Mouse (Mus musculus) hindbrain, embryonic 11.5 days (tissue): ENCODE measurements around the gene Gm4131. TPM values are rescaled to one million over a fixed set of nuclear protein-coding genes. Genes with fewer than 3 reads are reported as not detected.

Source experiments
- ATAC-seq: fragments of 200-750 bp; cut with Nextera tagmentation; 2 replicates; pipeline ENCODE4 v1.8.0; 2017; ENCODE audit warnings: mild to moderate bottlenecking, moderate TSS enrichment, moderate library complexity; ENCODE audit not compliant: low FRiP score
- DNase-seq: peaks from one replicate; pipeline ENCODE4 v3.0.0-alpha.2; 2015; ENCODE audit warnings: low spot score
- H3K27ac ChIP-seq: fragments of 300-500 bp; sonication (generic); 2 replicates; pipeline ENCODE4 v1.5.1; 2014; ENCODE audit warnings: mild to moderate bottlenecking, low read depth, low read length
- H3K27me3 ChIP-seq: fragments of 300-500 bp; sonication (generic); 2 replicates; pipeline ENCODE4 v1.6.1; 2014; ENCODE audit warnings: mild to moderate bottlenecking, low read length, moderate library complexity, mixed read lengths; ENCODE audit not compliant: control insufficient read depth, insufficient read depth
- H3K36me3 ChIP-seq: fragments of 300-500 bp; sonication (generic); 2 replicates; pipeline ENCODE4 v1.6.1; 2014; ENCODE audit warnings: mild to moderate bottlenecking, low read length, moderate library complexity, mixed read lengths; ENCODE audit not compliant: control insufficient read depth, insufficient read depth
- H3K4me1 ChIP-seq: fragments of 300-500 bp; sonication (generic); replicated peaks from 2 replicates; pipeline ENCODE4 v1.6.1; 2014; ENCODE audit warnings: low read length, mixed read lengths; ENCODE audit not compliant: control insufficient read depth, insufficient read depth
- H3K4me2 ChIP-seq: fragments of 300-500 bp; sonication (generic); replicated peaks from 2 replicates; pipeline ENCODE4 v1.6.1; 2014; ENCODE audit warnings: mild to moderate bottlenecking, low read depth, low read length
- H3K4me3 ChIP-seq: fragments of 300-500 bp; sonication (generic); 2 replicates; pipeline ENCODE4 v1.5.1; 2014; ENCODE audit warnings: low read depth, low read length
- H3K9ac ChIP-seq: fragments of 300-500 bp; sonication (generic); 2 replicates; pipeline ENCODE4 v1.6.1; 2014; ENCODE audit warnings: low read depth, low read length
- H3K9me3 ChIP-seq: fragments of 300-500 bp; sonication (generic); 2 replicates; pipeline ENCODE4 v1.6.1; 2016; ENCODE audit warnings: low read length; ENCODE audit not compliant: control insufficient read depth
- WGBS: fragments of 180-500 bp; shearing (Covaris S2); extraction: QIAGEN DNeasy Blood & Tissue Kit; methylation state at CpG from one replicate; pipeline ENCODE4 v1.1.7; 2014; 5-methylcytosine and 5-hydroxymethylcytosine counted together
- polyA plus RNA-seq: library from polyadenylated mRNA; unstranded; fragments of >200 nt; fragmentation: Nextera tagmentation; extraction: Ambion mirVana; gene quantifications from 2 replicates; pipeline ENCODE4 v1.2.1, GENCODE M21; 2014

Gm4131 gene
- polyA plus RNA-seq, 1 experiment from 2014 or later, result not detected

- DNase-seq, result no peak
- ATAC-seq, result no peak
- Histone ChIP-seq H3K4me1 (no peaks in the 10 kb centered on the region), H3K36me3 (no peaks in the 10 kb centered on the region), H3K9ac (no peak overlapping the region), H3K4me2 (no peak overlapping the region), H3K27ac (no peak overlapping the region), H3K4me3 (no peak overlapping the region), H3K9me3 (no peaks in the 10 kb centered on the region), H3K27me3 (no peaks in the 10 kb centered on the region)
- 85% methylated on average over 5 of the region's 5 CpGs for WGBS
Observed at GRCm38 (mm10) chr14:62493456-62493855, 73.3 kb downstream of the Gm4131 start.

DNA sequence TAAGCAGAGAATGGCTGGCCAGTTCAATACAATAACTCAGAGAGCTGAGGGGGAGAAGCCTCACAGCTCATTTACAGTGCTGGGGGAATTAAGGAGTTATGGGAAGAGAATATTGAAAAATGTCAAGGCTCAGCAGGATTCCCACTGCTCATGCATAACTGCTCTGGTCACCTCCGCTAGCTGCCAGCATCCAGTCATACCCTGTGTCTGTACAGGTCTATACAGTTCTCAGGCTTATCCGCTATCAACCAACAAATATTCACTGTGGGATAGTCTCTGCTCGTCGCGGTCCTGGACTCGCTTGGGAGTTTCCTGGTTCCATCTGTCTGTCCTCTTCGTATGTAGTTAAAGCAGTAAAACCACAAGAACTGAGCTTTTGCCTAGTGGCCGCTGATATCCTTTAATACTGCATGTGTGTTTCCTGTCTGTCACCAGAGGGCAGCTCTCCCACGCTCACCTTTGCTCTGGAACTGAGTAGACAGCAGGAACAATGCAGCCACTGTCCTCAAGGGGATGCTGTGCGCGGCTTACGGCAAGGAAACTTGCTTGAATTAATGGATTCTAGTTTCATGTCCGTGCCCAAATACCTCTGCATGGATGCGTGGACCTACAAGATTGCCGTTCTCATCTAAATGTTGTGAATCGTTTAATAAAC, 74.4 kb downstream of the Gm4131 start:
- no peaks in the 10 kb centered on the region for H3K9me3 ChIP-seq
- DNase-seq (peak; percentile 81), ATAC-seq (no peak)
- H3K27ac ChIP-seq, result no peak overlapping the region
- no peak overlapping the region for H3K9ac ChIP-seq
- H3K4me1 ChIP-seq, result no peaks in the 10 kb centered on the region
- H3K4me2 ChIP-seq, result no peak overlapping the region
- no peaks in the 10 kb centered on the region for H3K27me3 ChIP-seq
- WGBS, result 43% methylated on average over 16 of the region's 16 CpGs
- no peak overlapping the region for H3K4me3 ChIP-seq
- no peaks in the 10 kb centered on the region for H3K36me3 ChIP-seq

- no peaks in the 10 kb centered on the region for H3K36me3 ChIP-seq
- ATAC-seq (no peak), DNase-seq (no peak)
- no peaks in the 10 kb centered on the region for H3K9me3 ChIP-seq
- no peak overlapping the region for H3K9ac ChIP-seq
- no peaks in the 10 kb centered on the region for H3K4me1 ChIP-seq
- 91% methylated on average over 7 of the region's 7 CpGs for WGBS
- no peak overlapping the region for H3K4me3 ChIP-seq
- no peak overlapping the region for H3K4me2 ChIP-seq
- no peak overlapping the region for H3K27ac ChIP-seq
- no peaks in the 10 kb centered on the region for H3K27me3 ChIP-seq
Observed at GRCm38 (mm10) chr14:62488270-62488669, 78.5 kb downstream of the Gm4131 start.

DNA sequence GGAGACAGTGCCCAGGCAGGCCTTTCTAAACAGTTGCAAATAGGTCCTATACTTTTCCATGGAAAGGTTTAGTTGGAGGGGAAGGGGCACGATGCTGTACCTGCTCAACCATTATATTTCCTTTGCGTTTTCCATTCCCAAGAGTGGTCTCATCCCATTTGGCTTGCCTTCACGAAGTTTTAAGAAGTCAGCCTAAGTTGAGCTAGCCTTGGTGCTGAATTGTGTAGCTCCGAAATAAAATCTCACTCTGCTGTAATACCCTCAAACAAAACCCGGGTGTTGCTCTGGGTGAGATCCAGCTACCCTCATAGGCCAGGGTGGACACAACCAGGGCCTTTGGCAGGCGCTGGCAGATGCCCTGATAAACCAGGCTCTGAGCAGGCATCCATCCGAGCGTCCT, 85.3 kb downstream of the Gm4131 start:
- Histone ChIP-seq H3K27me3 (no peaks in the 10 kb centered on the region), H3K36me3 (no peaks in the 10 kb centered on the region), H3K4me2 (no peak overlapping the region), H3K9me3 (no peaks in the 10 kb centered on the region), H3K4me1 (no peaks in the 10 kb centered on the region), H3K4me3 (no peak overlapping the region), H3K27ac (no peak overlapping the region), H3K9ac (no peak overlapping the region)
- 53% methylated on average over 8 of the region's 8 CpGs for WGBS
- no peak for ATAC-seq
- no peak for DNase-seq

GRCm38 (mm10) chr14:62479395-62479794, 87.3 kb downstream of the Gm4131 start:
- Histone ChIP-seq H3K4me2 (no peak overlapping the region), H3K9ac (no peak overlapping the region), H3K4me1 (no peaks in the 10 kb centered on the region), H3K36me3 (no peaks in the 10 kb centered on the region), H3K4me3 (no peak overlapping the region), H3K27me3 (no peaks in the 10 kb centered on the region), H3K27ac (no peak overlapping the region), H3K9me3 (no peaks in the 10 kb centered on the region)
- WGBS, result 56% methylated on average over 6 of the region's 6 CpGs
- ATAC-seq (no peak), DNase-seq (no peak)

GRCm38 (mm10) chr14:62474481-62474880, 92.2 kb downstream of the Gm4131 start:
- Histone ChIP-seq H3K27ac (no peak overlapping the region), H3K9me3 (no peaks in the 10 kb centered on the region), H3K9ac (no peak overlapping the region), H3K4me3 (no peak overlapping the region), H3K36me3 (no peaks in the 10 kb centered on the region), H3K4me2 (no peak overlapping the region), H3K27me3 (no peaks in the 10 kb centered on the region), H3K4me1 (no peaks in the 10 kb centered on the region)
- DNase-seq (no peak), ATAC-seq (no peak)
- WGBS, result 63% methylated on average over 1 of the region's 1 CpGs

GRCm38 (mm10) chr14:62472061-62472460, 94.7 kb downstream of the Gm4131 start:
- 79% methylated on average over 2 of the region's 2 CpGs for WGBS

GRCm38 (mm10) chr14:62468753-62469125, 98.0 kb downstream of the Gm4131 start:
- H3K9me3 ChIP-seq, result no peaks in the 10 kb centered on the region
- no peak overlapping the region for H3K4me2 ChIP-seq
- no peak overlapping the region for H3K9ac ChIP-seq
- WGBS, result 88% methylated on average over 5 of the region's 5 CpGs
- no peaks in the 10 kb centered on the region for H3K36me3 ChIP-seq
- no peak for ATAC-seq
- H3K27ac ChIP-seq, result no peak overlapping the region
- no peak overlapping the region for H3K4me3 ChIP-seq
- H3K27me3 ChIP-seq, result no peaks in the 10 kb centered on the region
- H3K4me1 ChIP-seq, result no peaks in the 10 kb centered on the region
- no peak for DNase-seq

More at GRCm38 (mm10) chr14:62472061-62472460, 94.7 kb downstream of the Gm4131 start:
- no peaks in the 10 kb centered on the region for H3K27me3 ChIP-seq
- no peaks in the 10 kb centered on the region for H3K9me3 ChIP-seq
- no peaks in the 10 kb centered on the region for H3K4me1 ChIP-seq
- ATAC-seq (no peak), DNase-seq (no peak)
- H3K4me3 ChIP-seq, result no peak overlapping the region
- H3K27ac ChIP-seq, result no peak overlapping the region
- H3K36me3 ChIP-seq, result no peaks in the 10 kb centered on the region
- H3K9ac ChIP-seq, result no peak overlapping the region
- no peak overlapping the region for H3K4me2 ChIP-seq

- Histone ChIP-seq H3K9me3 (no peaks in the 10 kb centered on the region), H3K27ac (no peak overlapping the region), H3K4me2 (no peak overlapping the region), H3K27me3 (no peaks in the 10 kb centered on the region), H3K4me3 (no peak overlapping the region), H3K36me3 (no peaks in the 10 kb centered on the region), H3K4me1 (no peaks in the 10 kb centered on the region), H3K9ac (no peak overlapping the region)
- WGBS, result 77% methylated on average over 6 of the region's 6 CpGs
- ATAC-seq, result no peak
- DNase-seq, result no peak
Observed at GRCm38 (mm10) chr14:62468119-62468752, 98.5 kb downstream of the Gm4131 start.
